Mouse (Mus musculus) neural tube, embryonic 10.5 days (tissue): Measurements from ENCODE around the gene 1700013G24Rik.
"Not testable (repeated sequence)": the region's sequence is repeated elsewhere in the genome, so short reads cannot be mapped to it uniquely, and the experiment has no call there.

Experiments used
- DNase-seq: peaks from one replicate; pipeline ENCODE4 v3.0.0-alpha.2; 2017; ENCODE audit warnings: low spot score; ENCODE audit errors: extremely low spot score

The 1700013G24Rik gene

DNA sequence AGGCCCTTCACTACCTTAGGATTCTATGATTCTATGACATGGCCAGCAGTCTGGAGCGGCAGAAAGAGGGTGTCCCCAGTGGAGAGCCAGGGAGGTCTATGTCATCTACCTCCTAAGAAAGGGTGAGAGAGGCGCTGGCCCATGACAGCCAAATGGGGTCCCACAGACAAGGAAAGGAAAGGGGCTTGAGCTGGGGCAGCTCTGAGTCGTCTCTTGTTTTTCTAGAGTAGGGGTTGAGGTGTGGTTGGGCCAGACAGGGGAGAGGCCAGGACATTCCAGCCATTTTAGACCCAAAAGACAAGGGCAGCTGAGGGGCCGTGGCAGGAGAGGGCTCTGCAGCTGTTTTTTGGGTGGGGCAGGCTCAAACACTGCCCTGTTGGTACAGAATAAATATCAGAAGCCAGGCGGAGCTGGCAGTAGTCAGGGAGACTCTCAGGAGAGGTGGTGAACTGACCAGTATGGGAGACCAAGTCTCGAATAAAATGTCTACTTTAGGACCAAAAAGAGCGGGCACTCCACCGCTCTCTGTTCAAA, at the start of gene 1700013G24Rik:
Gene 1700013G24Rik, plus strand, starts transcription at position 51 of the 534 bp plus-strand sequence.
- no peak for DNase-seq

DNA sequence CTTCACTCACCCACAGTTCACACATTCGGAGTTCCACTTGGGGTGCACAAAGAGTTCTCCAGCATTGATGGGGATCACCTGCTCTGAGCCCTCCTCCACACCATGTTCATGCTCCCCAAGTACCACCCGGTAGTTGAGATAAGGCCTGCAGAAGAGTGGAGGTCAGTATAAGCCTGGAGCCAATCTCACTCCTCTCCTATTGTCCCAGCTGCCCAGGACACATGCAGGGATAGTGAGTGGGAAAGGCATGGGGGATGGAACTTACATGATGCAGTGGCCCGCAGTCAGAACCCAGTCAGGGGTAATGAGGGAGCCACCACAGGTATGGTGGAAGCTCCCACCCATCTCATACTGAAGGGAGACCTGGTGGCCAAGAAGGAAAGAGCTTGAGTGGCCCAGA, 47.5 kb upstream of the 1700013G24Rik start:
- DNase-seq = no peak

DNA sequence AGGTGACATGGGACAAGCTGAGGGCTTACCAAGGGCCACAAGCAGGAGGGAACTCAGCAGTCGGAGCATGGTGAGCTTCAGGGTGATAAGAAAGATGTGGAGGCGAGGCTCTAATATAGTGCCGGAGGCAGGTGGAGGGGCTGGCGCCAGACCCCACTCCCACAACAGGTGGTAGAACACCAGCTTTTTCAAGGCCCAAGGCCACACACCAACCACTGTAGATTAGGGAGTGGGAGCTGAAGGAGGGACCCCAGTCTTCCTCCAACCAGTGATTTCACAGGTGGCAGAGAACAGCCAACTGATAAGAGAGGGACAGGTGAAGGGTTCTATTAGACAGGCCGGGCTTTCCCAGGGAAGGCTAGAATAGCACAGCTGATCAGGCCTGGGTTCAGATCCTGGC, 43.4 kb upstream of the 1700013G24Rik start, which contains the start of gene Cela3a:
Gene Cela3a, minus strand, starts transcription at position 101 of the 400 bp plus-strand sequence.
- no peak for DNase-seq

DNA sequence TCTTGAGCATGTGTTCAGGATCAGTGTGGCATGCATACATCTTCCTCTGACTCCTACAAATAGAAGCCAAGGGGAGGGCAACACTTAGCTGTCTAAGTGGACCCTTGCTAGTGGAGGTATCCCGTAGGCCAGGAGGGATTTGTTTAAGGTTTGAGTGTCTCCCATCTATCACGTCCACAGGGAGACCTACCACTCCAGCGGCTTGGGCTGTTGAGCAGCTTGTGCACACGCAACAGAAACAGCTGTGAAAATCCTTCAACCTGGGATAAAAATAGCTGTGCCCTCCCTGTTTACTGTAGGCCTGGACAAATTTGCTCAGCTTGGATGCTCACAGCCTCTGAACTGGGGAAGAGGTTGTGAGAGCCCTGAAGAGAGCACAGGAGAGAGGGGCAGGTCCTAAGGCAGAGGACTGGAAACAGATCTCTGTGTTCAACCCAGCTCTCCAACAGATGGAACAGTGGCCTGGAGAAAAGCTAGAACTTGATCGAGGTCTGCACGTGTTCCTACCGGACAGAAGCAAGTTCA, 40.8 kb upstream of the 1700013G24Rik start:
- DNase-seq = not testable (repeated sequence)

DNA sequence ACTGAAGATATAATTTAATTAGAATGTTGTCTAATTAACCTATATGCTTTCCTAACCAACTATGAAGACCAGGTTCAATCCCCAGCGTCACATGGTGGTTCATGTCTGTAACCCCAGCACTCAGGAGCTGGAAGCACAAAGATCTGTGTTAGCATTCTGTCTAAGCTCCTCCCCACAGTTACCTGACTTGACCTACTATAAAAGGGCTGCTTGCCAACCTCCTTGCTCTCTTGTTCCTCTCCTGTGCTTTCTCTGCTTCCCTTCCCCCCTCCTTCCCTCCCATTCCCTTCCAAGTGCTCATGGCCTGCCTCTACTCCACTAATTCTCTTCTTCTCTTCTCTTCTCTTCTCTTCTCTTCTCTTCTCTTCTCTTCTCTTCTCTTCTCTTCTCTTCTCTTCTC, 38.1 kb upstream of the 1700013G24Rik start:
- no peak for DNase-seq

DNA sequence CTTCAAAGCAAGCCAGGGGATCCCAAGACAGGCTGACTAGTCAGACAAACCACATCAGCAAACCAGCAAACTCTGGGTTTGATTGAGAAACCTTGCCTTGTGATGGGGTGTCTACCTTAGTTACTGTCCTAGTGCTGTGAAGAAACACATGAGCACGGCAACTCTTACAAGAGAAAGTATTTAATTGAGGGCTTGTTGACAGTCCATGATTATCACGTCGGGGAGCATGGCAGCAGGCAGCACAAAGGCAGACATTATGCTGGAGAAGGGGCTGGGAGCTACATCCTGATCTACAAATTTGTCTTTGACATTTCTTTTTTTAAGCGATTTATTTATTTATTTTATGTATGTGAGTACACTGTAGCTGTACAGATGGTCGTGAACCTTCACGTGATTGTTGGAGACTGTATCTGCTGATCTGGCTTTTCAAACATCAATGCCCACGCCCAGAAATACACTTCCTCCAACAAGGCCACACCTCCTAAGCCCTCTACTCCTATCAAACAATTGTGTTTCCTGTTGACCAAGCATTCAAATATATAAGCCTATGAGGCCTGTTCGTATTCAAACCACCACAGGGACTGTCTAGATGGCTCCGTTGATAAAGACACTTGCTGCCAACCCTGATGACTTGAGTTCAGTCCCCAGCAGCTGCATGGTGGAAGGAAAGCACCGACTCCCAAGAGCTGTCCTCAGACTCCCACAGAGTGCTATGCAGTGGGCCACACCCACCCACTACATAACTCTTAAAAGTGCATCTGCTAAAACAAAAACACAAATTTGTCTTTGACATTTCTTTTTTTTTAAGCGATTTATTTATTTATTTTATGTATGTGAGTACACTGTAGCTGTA, 35.1 kb upstream of the 1700013G24Rik start:
- DNase-seq = no peak

DNA sequence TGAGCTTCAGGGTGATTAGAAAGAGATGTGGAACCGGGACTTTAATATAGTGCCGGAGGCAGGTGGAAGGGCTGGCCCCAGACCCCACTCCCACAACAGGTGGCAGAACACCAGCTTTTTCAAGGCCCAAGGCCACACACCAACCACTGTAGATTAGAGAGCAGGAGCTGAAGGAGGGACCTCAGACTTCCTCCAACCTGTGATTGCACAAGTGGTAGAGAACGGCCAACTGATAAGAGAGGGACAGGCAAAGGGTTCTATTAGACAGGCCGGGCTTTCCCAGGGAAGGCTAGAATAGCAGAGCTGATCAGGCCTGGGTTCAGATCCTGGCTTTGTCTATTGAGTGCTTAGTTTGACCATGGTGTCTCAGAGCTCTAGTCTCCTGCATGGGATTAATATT, 22.6 kb upstream of the 1700013G24Rik start, which contains the start of gene Cela3b:
Gene Cela3b, minus strand, starts transcription at position 39 of the 400 bp plus-strand sequence.
- DNase-seq = no peak

DNA sequence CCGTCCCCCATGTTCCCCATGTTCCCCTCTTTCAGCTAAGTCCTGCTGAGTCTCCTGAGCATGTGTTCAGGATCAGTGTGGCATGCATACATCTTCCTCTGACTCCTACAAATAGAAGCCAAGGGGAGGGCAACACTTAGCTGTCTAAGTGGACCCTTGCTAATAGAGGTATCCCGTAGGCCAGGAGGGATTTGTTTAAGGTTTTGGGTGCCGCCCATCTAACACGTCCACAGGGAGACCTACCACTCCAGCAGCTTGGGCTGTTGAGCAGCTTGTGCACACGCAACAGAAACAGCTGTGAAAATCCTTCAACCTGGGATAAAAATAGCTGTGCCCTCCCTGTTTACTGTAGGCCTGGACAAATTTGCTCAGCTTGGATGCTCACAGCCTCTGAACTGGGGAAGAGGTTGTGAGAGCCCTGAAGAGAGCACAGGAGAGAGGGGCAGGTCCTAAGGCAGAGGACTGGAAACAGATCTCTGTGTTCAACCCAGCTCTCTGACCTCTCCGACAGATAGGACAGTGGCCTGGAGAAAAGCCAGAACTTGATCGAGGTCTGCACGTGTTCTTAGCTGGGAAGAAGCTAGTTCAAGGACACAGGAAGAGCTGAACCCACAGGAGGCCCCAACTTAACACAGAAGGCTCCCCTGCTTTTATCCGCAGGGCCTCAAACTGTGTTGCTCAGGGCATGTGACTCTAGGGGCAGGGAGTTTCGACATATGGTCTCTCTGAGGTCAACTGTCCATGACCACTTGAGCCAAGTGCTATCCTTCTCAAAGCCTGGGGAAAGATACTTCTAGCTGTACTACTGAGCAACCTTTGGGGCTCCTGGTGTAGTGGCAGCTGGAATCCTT, 20.2 kb upstream of the 1700013G24Rik start:
- DNase-seq = not testable (repeated sequence)

DNA sequence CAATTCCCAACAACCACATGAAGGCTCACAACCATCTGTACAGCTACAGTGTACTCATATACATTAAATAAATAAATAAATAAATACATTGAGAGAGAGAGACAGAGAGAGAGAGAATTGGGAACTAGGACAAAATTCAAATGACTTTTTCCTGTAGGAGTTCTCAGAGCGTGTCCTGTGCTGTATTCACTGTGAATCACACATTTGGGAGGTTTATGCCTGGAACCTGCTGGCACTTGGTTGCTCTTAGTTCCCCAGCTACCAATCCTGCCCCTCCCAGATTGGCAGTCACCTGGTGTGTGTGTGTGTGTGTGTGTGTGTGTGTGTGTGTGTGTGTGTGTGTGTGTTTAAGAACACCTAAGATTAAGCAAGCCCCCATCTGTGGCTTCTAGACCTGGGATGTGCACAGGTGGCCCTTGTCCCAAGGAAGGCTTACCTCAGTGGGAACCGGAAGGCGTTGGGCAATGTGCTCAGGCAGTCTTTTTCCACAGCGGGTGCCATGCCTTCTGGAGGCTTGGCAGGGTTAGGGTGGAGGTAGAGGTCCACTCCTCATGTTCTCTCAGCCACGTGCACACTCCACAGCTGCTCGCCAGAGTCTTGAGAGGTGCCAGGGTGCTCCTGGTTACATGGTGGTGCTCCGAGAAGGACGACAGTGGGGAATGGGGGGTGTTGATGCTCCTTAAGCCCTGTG, 16.0 kb upstream of the 1700013G24Rik start:
- DNase-seq = no peak

DNA sequence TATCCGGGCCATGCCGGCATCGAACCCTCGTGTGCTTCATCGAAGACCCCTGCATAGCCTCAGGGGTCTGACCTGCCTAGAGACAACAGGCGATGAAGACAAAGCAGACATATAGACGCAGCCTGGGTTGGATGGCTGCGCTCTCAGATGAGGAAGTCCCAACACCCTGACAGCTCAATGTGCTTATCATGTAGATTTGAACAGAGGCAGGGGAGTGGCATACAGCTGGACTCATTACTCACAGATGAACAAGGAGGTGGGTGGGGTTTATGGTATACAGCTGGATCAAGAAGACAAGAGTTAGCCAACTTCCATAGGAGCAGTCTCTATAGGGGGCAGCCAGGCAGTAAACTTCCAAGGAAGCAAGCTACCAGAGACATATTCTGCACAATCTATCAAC, 14.2 kb upstream of the 1700013G24Rik start:
- DNase-seq = no peak

DNA sequence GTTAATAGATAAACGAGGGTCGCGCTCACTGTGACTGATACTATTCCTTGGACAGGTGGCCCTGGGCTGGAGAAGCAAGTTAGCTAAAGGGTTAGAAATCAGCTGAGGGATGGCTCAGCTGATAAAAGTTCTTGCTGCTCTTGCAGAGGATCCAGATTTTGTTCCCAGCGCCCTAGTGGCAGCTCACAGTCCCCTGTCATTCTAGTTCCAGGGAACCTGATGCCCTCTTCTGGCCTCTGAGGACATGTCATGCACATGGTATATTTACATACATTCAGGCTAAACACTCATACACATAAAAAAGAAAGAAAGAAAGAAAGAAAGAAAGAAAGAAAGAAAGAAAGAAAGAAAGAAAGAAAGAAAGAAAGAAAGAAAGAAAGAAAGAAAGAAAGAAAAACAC, 11.8 kb upstream of the 1700013G24Rik start:
- DNase-seq = no peak

DNA sequence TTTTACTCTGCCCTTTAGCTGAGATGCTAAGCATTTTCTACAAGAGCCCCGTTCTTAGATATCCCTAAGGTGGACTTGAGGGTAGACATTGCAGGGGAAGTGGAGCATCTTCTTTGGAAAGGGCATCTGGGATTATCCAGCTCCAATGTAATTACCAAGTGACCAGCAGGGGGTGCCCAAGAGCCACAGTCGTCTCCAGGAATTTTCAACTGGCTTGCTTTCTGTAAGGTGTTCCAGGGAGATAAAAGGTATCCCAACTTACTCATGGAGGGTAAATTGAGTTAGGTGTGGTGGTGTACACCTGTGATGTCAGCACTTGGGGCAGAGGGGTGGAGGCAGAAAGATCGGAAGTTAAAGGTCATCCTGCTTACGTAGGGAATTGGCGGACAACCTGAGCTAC, 9.5 kb upstream of the 1700013G24Rik start:
- DNase-seq = peak; percentile 82

DNA sequence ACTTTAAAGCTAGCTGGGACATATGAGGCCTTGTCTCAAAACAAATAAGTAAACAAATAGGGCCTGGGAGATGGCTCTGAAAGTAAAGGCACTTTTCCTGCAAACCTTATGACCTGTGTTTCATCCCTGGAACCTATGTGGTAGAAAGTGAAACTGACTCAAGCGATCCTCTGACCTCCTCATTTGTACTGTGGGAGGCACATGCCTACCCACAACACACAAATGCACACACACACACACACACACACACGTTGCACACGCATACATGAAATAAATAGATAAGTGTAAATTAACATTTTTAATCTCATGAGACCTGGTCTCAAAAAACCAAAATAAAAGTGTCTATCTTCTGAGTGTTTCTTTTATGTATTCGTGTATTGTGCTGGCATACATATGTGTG, 7.2 kb upstream of the 1700013G24Rik start:
- DNase-seq = no peak

DNA sequence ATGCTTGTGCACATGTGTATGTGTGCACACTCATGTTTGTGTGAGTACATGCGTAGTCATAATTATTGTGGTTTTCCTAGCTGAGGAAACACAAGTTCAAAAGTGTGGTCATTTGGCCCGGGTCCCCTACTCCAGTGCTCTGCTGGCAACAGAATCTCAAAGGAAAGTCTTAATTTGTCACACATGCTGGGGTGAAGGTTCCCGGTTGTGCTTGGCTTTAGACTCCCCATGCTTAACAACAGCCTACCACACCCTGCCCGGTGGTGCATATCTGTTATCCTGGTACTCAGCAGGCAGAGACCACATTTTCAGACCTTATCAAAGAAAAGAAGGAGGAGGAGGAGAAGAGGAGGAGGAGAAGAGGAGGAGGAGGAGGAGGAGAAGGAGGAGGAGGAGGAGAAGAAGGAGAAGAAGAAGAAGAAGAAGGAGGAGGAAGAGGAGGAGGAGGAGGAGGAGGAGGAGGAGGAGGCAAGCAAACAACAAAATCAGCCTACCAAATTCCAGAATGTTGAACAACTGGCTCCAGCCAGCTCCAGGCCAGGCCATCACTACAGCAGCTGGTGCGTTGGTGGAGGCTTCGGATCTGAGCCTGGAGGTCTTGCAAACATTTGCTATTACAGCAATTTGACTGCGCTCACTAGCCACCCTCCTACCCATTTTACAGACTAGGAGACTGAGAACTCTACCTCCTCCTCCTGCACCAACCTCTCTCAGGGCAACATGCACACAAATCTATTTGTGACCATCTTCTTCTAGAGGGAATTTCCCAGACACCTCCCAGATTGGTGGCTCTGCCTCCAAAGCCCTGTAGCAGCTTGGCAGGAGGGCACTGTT, 5.5 kb upstream of the 1700013G24Rik start:
- no peak for DNase-seq

DNA sequence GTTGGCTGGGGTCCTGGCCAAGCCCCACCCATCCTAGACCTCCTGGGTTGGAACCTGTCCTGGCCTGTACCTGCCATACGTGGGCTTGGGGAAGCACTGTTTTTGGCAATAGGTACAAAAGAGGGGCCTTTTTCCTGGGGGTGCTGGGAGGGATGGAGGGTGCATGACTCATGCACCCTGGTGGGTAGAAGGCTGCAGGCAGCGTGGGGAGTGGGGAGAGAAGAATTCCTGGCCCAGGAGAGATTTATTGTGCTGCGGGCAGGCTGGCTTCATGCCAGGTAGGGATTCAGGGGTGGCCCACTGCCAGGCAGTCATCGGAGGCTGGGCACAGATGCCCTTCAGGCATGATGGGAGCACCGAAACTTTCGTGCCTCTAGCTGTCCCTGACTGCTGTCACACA, 4.9 kb upstream of the 1700013G24Rik start:
- no peak for DNase-seq

DNA sequence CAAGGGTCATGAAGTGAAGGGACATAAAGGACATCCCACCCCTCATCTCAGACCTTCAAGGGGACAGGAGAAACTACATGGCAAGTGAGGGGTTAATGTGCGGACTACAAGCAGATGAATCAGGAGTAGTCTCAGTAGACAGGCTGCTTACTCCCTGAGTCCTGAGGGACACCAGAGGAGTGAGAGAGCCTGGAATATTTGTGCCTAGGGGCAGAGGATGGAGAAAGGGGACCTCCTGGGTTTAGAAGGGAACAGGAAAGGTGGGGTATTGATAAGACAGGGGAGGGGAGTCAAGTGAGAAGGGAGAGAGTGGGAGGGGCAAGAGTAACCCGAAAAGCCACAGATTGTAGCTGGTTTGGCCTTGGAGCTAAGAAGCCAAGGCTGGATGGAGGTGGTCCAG, 4.4 kb upstream of the 1700013G24Rik start:
- DNase-seq = no peak

DNA sequence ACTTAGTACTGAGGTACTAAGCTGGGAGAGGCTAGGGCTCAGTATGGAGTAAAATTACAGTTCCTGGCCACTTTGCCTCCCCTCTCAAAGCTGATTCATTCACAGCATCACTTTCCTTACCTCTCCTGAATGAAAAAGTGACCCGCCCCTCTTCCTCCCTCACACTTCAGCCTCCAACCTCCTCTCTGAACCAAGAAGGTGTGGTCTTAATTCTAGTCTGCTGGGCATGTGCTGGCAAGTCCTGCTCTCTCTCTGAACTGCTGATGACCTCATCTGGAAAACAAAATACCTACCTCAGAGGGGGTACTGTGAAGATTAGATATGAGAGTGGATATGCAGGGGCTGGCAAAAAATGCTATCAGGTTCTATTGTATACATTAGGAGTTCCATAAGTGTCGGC, 4.0 kb upstream of the 1700013G24Rik start:
- no peak for DNase-seq

DNA sequence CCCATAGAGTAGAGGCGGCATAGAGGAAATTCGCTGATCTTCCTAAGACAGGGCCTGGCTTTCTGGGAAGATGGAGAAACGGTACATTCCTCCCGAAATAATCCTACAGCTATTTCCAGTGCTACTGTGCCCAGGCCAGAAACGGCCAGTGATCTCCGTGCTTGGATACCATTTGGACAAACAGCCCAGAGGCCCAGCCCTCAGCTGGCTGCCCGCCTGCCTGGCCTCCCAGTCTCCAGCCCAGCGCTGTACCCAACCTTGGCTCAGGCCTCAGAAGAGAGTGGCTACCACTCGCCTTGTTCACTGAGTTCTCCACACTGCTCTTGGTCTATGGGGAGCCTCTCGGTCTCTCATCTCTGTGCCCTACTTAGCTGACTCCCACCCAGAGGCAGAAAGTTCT, 3.4 kb upstream of the 1700013G24Rik start:
- DNase-seq = no peak

DNA sequence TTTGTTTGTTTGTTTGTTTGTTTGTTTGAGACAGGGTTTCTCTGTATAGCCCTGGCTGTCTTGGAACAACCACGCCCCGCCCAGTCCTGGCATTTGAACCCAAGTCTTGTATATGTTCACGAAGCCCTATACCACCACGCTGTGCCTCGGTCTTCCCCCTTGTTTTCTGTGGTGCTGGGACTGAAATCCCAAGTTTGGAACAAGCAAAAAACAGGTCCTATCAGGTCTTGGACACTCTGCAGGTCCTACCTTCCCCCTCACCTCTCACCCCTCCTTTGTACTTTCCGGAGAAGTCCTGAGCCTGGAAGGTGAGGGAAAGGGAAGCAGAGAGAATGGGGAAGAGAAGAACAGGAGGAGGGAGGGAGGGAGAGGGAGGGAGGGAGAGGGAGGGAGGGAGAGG, 894 bp upstream of the 1700013G24Rik start:
- DNase-seq = no peak

DNA sequence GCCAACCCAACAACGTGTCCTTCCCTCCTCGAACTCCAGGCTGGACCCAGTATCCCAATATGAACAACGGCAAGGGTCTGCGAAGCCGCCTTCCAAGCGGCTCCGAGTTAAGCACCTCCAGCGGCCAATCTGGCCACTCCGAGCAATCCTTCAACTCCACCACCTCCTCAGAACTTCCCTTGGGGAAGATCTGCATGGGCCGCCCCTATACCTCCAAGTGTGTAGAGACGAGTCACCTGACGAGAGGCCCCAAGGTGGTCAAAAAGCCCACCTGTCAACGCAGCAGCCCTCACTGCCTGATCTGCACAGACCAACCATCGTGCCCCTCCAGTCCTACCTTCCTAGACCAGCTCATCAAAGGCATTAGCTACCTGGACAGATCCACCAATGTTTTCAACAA, 1.5 kb downstream of the 1700013G24Rik start:
- no peak for DNase-seq
